Mouse (Mus musculus): Measurements from ENCODE around the gene Cdca7l. TPM values are rescaled to one million over a fixed set of nuclear protein-coding genes. Genes with fewer than 3 reads are reported as not detected.
"Not testable (repeated sequence)": the region's sequence is repeated elsewhere in the genome, so short reads cannot be mapped to it uniquely, and the experiment has no call there.

Gene Cdca7l
- polyA plus RNA-seq, 1 experiment: 13.7 TPM

DNA sequence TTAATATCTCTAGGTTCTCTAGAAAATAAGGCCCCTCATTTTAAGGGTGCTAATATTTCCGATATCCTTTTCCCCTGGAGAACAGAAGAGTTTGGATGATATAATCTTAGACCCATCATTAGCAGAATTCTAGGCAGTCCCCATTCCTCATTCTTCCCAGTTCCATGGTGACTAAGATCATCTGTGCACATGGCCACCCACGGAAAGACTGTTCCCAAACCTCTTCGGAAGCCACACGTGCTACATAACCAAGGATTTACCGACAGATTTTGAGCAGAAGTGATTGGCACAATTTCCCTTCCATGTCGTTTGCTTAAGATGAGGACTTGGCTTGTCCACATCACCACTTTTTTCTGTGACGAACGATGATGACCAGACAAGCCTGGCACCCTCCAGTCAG, 99.6 kb downstream of the Cdca7l start:
- H3K36me3 ChIP-seq (ENCODE audit: control insufficient read depth, insufficient read depth): no peaks in the 10 kb centered on the region
- no peak overlapping the region for H3K4me3 ChIP-seq (ENCODE audit: insufficient read depth, poor library complexity, severe bottlenecking)
- no peak overlapping the region for H3ac ChIP-seq (ENCODE audit: control insufficient read depth, insufficient read length, low read depth)
- H3K79me3 ChIP-seq (ENCODE audit: low read depth): no peaks in the 10 kb centered on the region
- TF ChIP-seq MAX (IDR thresholded peaks at IDR 0.05) (no peak), MYOG (IDR thresholded peaks at IDR 0.05; ENCODE audit: control insufficient read depth, extremely low read depth, insufficient read length) (no peak), CEBPB (IDR thresholded peaks at IDR 0.05; ENCODE audit: low read depth) (no peak), CTCF (IDR thresholded peaks at IDR 0.05; ENCODE audit: control insufficient read depth, insufficient read depth, insufficient read length) (no peak), MYOD1 (IDR thresholded peaks at IDR 0.05; ENCODE audit: control insufficient read depth, insufficient read length, low read depth) (no peak), USF1 (IDR thresholded peaks at IDR 0.05; ENCODE audit: low read depth) (no peak), FOSL1 (IDR thresholded peaks at IDR 0.05; ENCODE audit: insufficient read depth, low read length, poor library complexity, severe bottlenecking) (no peak)
- H3K27me3 ChIP-seq (ENCODE audit: control insufficient read depth, insufficient read depth, insufficient read length): no peaks in the 10 kb centered on the region
- no peaks in the 10 kb centered on the region for H3K79me2 ChIP-seq (ENCODE audit: control insufficient read depth, insufficient read depth)

GRCm38 (mm10) chr12:117905232-117905840, 101.2 kb downstream of the Cdca7l start:
- H3K4me3 ChIP-seq (ENCODE audit: insufficient read depth, poor library complexity, severe bottlenecking); H3K27me3 ChIP-seq (ENCODE audit: control insufficient read depth, insufficient read depth, insufficient read length); H3K79me2 ChIP-seq (ENCODE audit: control insufficient read depth, insufficient read depth); H3K36me3 ChIP-seq (ENCODE audit: control insufficient read depth, insufficient read depth); H3ac ChIP-seq (ENCODE audit: control insufficient read depth, insufficient read length, low read depth); H3K79me3 ChIP-seq (ENCODE audit: low read depth): not testable (repeated sequence)

DNA sequence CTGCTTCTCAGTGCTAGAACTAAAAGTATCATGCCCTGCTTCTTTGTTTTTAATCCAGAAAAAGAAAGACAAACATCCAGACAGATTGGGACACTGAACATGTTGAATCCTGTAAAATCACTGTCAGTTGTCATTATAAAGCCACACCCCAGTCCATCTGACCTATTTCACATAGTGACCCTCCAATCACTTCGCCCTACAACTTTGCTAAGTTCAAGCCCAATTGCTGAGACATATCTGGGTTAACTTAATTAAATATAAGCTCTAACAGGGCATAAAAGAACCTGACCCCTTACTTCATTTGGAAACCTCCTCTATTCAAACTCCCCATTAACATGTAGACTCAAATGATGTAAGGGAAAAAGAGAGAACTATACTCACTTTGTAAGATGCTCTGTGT, 107.3 kb downstream of the Cdca7l start:
- Histone ChIP-seq H3K79me2 (ENCODE audit: control insufficient read depth, insufficient read depth) (no peaks in the 10 kb centered on the region), H3ac (ENCODE audit: control insufficient read depth, insufficient read length, low read depth) (no peak overlapping the region), H3K27me3 (ENCODE audit: control insufficient read depth, insufficient read depth, insufficient read length) (no peaks in the 10 kb centered on the region), H3K79me3 (ENCODE audit: low read depth) (no peaks in the 10 kb centered on the region), H3K36me3 (ENCODE audit: control insufficient read depth, insufficient read depth) (no peaks in the 10 kb centered on the region), H3K4me3 (ENCODE audit: insufficient read depth, poor library complexity, severe bottlenecking) (no peak overlapping the region)
- TF ChIP-seq USF1 (IDR thresholded peaks at IDR 0.05; ENCODE audit: low read depth): no peak
- TF ChIP-seq CTCF (IDR thresholded peaks at IDR 0.05; ENCODE audit: control insufficient read depth, insufficient read depth, insufficient read length): no peak
- TF ChIP-seq FOSL1 (IDR thresholded peaks at IDR 0.05; ENCODE audit: insufficient read depth, low read length, poor library complexity, severe bottlenecking): no peak
- TF ChIP-seq MAX (IDR thresholded peaks at IDR 0.05): no peak
- TF ChIP-seq CEBPB (IDR thresholded peaks at IDR 0.05; ENCODE audit: low read depth): no peak
- no peak for TF ChIP-seq MYOG (IDR thresholded peaks at IDR 0.05; ENCODE audit: control insufficient read depth, extremely low read depth, insufficient read length)
- TF ChIP-seq MYOD1 (IDR thresholded peaks at IDR 0.05; ENCODE audit: control insufficient read depth, insufficient read length, low read depth): no peak

GRCm38 (mm10) chr12:117914613-117915245, 110.6 kb downstream of the Cdca7l start:
- TF ChIP-seq FOSL1 (IDR thresholded peaks at IDR 0.05; ENCODE audit: insufficient read depth, low read length, poor library complexity, severe bottlenecking) (no peak), MYOG (IDR thresholded peaks at IDR 0.05; ENCODE audit: control insufficient read depth, extremely low read depth, insufficient read length) (no peak), USF1 (IDR thresholded peaks at IDR 0.05; ENCODE audit: low read depth) (no peak), MYOD1 (IDR thresholded peaks at IDR 0.05; ENCODE audit: control insufficient read depth, insufficient read length, low read depth) (no peak), MAX (IDR thresholded peaks at IDR 0.05) (no peak), CTCF (IDR thresholded peaks at IDR 0.05; ENCODE audit: control insufficient read depth, insufficient read depth, insufficient read length) (no peak), CEBPB (IDR thresholded peaks at IDR 0.05; ENCODE audit: low read depth) (no peak)
- Histone ChIP-seq H3K36me3 (ENCODE audit: control insufficient read depth, insufficient read depth) (no peaks in the 10 kb centered on the region), H3K79me2 (ENCODE audit: control insufficient read depth, insufficient read depth) (no peaks in the 10 kb centered on the region), H3ac (ENCODE audit: control insufficient read depth, insufficient read length, low read depth) (no peak overlapping the region), H3K4me3 (ENCODE audit: insufficient read depth, poor library complexity, severe bottlenecking) (no peak overlapping the region), H3K79me3 (ENCODE audit: low read depth) (no peaks in the 10 kb centered on the region), H3K27me3 (ENCODE audit: control insufficient read depth, insufficient read depth, insufficient read length) (no peaks in the 10 kb centered on the region)

DNA sequence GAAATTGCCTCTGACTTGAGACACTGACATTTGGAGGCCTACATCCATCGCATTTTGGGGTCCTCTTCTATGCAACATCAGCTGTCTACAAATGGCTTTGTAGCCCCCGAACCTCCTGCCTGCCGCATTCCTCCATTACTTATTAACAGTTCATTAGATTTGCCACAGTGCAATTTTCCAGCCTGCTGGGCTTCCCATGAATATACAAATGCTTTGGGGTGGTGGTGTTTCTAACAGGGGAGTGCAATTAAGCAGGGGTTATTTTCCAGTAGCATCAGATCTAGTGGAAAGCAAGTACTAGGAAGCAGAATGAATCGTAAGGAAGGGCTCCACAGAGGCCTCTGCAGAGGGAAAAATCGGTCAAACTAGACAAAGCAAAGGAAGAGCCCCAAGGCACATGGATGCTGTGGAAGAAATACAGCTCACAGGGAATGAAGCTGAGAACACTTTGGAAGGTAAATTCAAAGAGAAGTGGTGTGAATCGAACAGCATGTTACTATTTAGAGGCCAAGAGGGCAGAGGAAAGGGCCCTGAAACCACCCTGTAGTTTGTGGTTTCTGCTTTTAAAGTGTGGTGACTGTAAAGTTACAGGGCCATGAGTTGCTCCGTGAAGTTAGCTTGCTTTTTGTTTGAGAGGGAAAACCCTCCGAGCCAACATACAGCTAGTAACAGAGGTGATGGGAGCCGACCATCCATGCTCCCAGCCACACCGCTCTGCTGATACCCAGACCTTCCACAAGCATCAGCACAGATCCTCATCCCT, 111.9 kb downstream of the Cdca7l start:
- Histone ChIP-seq H3K4me3 (ENCODE audit: insufficient read depth, poor library complexity, severe bottlenecking) (no peak overlapping the region), H3K79me2 (ENCODE audit: control insufficient read depth, insufficient read depth) (no peaks in the 10 kb centered on the region), H3K79me3 (ENCODE audit: low read depth) (no peaks in the 10 kb centered on the region), H3ac (ENCODE audit: control insufficient read depth, insufficient read length, low read depth) (no peak overlapping the region), H3K27me3 (ENCODE audit: control insufficient read depth, insufficient read depth, insufficient read length) (no peaks in the 10 kb centered on the region), H3K36me3 (ENCODE audit: control insufficient read depth, insufficient read depth) (no peaks in the 10 kb centered on the region)
- TF ChIP-seq MYOG (IDR thresholded peaks at IDR 0.05; ENCODE audit: control insufficient read depth, extremely low read depth, insufficient read length) (no peak), MYOD1 (IDR thresholded peaks at IDR 0.05; ENCODE audit: control insufficient read depth, insufficient read length, low read depth) (no peak), CTCF (IDR thresholded peaks at IDR 0.05; ENCODE audit: control insufficient read depth, insufficient read depth, insufficient read length) (no peak), FOSL1 (IDR thresholded peaks at IDR 0.05; ENCODE audit: insufficient read depth, low read length, poor library complexity, severe bottlenecking) (no peak), USF1 (IDR thresholded peaks at IDR 0.05; ENCODE audit: low read depth) (no peak), CEBPB (IDR thresholded peaks at IDR 0.05; ENCODE audit: low read depth) (no peak), MAX (IDR thresholded peaks at IDR 0.05) (no peak)

Measured in C2C12 (cell line).